Mouse (Mus musculus) layer of hippocampus, postnatal 36 days (tissue): ENCODE measurements around the gene Tubb3. TPM values are rescaled to one million over a fixed set of nuclear protein-coding genes. Genes with fewer than 3 reads are reported as not detected.
"Not testable (repeated sequence)": the region's sequence is repeated elsewhere in the genome, so short reads cannot be mapped to it uniquely, and the experiment has no call there.

ENCODE experiments used
- DNase-seq, 2 experiments: peaks; one replicate each; pipeline ENCODE4 v3.0.0; 2022
- total RNA-seq, 2 experiments: library from RNA; stranded (reverse); gene quantifications; 2 replicates each; pipeline ENCODE4 v1.2.3; 2021

Tubb3 gene
- total RNA-seq, 2 experiments from 2014 or later = 290 to 324 TPM

DNA sequence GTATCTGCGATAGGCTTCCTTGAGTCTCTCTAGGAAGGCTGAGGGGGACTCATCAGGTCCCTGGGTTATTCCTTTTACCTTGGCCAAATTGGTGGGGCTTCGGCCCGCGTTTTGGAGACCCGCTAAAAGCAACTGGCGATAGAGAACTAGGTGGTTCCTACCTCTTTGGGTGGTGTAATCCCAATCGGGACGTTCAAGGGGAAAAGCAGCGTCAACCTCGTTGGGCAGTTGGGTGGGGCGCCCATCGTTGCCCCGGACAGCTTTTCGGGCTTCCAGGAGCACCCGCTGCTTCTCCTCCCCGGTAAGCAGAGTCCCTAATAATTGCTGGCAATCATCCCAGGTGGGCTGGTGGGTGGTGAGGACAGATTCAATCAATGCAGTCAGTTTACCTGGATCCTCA lies 21.2 kb downstream of the Tubb3 start:
- no peak for DNase-seq

DNA sequence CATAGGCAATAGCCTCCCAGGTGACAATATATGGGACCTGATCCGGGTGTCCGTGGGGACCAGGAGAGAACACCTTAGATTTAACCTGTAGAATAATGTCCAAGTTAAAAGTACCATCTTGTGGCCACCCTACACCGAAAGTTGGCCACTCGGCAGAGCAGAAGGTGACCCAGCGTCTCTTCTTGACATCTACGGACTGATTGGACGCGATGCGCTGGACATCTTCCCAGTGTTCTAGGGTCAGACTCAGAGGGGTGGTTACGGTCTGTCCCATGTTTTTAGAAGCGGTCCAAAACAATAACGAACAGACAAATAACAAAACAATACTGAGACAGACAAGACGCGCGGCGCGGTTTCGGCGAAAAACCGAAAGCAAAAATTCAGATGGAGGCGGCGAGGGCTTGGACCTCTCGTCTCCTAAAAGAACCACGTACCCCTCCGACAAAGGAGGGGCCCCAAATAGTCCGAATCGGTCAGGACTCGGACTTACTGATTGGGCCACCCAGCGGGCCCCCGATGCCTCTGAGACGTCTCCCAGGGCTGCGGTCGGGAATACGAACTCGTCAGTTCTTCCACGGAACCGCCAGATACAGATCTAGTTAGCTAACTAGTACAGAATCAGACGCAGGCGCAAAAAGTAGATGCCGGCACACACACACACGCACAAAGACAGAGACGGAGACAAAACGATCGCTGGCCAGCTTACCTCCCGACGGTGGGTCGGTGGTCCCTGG lies 22.2 kb downstream of the Tubb3 start:
- not testable (repeated sequence) for DNase-seq

DNA sequence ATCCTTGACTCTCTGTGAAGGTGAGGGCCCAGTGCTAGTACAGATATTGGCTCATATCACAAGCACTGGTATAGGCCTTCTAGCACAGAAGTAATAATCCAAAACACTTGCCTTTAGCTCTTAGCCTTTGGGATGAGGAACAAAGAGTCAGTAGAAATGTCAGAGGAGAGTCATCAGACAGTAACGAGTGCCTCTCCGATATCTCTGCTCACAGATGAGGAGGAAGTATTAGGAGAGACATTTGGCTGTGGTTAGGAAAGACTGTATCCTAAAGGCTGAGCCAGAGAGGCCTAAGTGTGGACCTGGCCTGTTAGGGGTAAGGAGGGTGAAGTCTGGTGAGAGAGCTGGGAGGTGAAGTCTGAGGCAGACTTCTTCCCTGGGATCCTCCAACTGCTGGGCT lies 30.6 kb downstream of the Tubb3 start:
- no peak for DNase-seq

DNA sequence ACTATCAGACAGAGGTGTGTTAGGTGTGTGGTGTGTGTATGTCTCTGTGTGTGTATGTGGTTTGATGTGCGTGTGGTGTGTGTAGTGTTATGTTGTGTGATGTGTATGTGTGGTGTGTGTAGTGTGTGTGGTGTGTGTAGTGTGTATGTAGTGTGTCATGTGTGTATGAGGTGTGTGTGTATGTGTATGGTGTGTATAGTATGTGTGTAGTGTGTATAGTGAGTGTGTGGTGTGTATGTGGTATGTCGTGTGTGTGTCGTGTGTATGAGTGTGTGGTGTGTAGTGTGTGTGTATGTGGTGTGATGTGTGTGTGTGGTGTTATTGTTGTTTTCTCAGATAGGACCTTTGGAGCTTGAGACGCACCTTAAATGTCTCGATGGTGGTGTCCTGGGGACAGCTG lies 31.1 kb downstream of the Tubb3 start:
- no peak for DNase-seq

DNA sequence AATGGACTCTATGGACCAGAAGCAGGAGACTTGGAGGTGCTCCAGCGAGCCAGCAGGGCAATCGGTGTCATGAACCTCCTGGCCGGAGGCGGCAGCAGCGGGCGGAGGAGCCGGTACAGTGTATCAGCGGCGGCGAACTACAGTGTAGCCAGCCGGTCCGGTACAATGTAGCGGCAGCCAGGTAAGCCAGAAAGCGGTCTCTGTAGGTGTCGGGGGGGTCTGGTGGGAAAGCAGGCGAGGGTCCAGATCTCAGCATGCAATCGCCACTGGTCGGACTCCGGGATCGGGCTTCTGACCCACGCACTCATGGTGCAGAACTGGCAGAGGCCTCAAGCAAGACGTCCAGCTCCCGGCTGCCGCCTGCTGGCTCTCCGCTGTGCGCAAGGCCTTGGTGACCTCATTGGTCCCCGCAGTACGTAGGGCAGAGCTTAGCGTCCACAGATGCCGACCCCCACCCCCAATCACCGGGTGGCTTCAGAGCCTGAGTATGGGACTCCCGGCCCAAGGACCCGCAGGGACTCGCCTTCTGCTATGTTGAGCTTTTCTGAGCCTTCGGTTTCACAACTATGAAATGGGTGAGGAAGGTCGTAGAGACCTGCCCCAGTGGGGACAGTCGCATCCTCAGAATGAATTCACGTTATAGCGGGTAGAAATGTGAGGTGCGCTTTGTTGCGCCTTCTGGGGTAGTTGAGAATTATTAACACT lies 31.8 kb downstream of the Tubb3 start:
- DNase-seq = peak; percentile 91

DNA sequence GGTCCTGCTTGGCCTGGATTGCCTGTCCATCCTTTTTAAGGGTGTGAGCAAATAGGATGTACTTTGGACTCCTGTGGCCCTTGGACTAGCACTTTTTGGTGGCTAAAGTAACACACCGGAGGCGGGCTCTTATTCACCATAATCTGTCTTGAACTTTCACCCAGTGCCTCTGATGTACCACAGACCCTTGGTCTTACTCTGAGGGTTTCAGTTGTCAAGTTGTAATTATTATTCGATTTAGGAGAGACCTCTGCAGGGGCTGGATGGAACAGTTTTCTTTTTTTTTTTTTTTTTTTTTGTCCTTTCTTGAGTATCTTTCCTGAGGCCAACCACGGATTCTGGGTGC lies 32.3 kb downstream of the Tubb3 start:
- DNase-seq = no peak

DNA sequence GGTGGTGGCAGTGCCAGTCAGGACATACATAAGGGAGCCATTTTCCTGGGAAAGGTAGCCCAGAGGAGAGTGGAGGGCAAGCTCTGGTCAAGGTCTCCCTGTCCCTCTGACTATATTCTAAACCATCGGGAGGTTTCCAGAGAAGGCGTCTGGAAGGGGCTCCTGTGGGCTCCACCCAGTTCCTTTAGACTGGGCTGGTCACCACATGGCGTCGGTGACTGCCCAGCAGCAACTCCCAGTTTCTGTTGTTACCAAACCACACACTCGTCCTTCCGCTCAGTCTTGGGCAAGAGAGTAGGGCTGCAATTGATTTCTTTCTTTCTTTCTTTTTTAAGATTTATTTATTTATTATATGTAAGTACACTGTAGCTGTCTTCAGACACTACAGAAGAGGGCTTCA lies 32.9 kb downstream of the Tubb3 start:
- no peak for DNase-seq

DNA sequence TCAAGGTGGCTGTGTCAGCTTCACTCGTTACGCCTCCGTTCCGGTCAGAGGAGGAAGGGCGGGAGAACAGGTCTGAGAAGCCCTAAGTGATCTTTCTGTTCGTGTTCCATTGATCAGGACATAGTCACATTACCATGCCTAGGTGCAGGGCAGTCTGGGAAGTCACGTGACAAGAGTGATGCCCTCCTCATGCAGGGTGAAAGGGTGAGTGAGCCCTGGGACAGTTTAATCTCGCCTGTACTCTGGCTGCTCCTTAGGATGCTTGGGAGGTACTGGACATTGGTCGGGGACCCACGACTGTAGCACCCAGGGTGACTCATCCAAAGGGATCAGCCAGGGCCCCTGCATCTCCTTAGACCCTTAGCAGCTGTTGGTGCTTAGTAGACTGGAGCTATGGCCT lies 34.8 kb downstream of the Tubb3 start:
- no peak for DNase-seq

DNA sequence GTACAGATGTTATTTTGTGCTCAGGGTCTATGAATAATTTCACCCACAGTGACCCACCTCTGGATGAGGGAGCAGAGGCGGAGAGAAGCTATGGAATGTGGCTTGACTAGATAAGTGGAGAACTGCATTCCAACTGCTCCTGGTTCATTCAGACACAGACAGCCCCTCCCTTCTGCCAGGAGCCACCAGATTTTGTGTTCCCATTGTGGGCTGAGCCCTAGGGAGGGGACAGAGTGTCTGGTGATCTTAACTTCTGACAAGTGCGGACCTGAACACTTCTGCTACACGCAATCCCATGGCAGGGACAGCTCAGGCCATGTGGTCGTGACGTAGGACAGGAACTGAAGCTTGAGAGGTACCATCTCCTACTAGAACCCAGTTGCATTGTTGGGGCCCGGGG lies 35.6 kb downstream of the Tubb3 start:
- DNase-seq = no peak

DNA sequence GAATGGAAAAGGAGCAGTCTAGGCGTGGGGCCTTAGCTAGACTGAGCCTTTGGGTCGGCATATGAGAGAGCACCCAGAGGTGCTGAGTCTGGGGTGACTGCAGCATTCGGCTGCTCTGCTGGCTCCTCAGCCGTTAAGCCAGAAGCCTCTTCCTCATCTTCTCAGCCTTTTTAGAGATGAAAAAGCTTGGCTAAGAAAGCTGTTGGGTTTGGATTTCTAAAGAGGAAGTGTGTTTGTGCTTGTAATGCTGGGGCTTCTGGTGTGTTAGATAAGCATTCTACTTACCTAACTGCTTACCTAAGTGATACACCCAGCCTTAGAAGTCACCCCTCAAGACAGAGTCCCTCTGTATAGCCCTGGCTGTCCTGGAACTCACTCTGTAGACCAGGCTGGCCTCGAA lies 39.6 kb downstream of the Tubb3 start:
- no peak for DNase-seq

DNA sequence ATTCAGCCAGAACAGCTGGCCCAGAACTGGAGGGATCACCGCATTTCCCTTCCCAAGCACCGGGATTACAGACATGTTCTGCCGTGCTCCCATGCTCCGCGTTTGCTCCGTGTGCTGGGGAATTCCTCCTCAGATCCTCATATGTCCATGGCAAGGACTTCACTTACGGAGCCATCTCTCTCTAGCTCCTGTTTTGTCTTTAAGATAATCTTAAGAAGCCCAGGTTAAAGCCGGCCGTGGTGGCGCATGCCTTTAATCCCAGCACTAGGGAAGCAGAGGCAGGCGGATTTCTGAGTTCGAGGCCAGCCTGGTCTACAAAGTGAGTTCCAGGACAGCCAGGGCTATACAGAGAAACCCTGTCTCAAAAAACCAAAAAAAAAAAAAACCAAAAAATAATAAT lies 40.5 kb downstream of the Tubb3 start:
- DNase-seq = not testable (repeated sequence)

DNA sequence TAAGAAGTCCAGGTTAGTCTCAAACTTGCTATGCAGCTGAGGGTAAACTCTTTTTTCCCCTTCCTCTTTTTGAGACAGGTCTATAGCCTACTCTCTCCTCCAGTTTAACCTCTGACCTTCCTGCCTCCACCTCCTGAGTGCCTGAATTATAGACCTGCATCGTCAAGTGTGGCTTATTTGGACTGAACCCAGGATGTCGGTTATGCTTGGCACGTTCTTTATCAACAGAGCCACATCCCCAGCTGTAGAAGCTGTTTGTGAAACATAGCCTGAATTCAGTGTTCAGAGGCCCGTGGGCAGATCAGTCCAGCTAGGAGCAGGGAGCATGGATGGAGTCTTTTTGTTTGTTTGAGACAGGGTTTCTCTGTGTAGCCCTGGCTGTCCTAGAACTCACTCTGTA lies 40.9 kb downstream of the Tubb3 start:
- no peak for DNase-seq

DNA sequence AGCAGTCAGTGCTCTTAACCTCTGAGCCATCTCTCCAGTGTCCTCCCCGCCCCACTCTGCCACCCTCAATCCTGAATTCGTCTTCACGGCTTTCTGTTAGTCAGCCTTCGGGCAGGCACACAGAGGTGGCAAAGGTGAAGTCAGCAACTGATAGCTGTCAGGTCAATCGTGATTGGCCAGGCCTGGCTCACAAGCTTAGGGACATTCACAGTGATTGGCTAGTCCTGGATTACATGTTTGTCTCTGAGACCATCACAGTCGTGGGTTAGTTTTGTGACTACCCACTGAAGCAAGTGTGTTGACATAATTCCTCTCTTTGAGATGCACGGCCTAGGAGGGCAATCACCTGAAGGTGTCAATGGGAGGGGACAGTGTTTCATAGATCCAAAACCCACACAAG lies 42.1 kb downstream of the Tubb3 start:
- DNase-seq = no peak

DNA sequence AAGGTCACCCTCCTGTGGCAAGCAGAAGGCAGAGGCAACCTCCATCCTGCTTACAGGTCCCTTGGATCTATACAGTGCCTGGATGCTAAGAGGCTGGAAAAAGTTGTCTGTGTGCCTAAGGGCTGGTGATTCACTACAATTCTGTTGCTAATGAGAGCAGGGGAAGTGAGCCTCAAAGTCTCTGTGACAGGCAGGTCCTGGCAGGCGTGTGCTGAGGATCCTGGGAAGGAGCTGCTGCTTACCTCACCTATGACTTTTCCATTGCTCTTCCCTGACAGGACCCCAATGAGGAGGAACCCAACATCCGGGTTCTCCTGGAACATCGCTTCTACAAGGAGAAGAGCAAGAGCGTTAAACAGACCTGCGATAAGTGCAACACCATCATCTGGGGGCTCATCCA lies 42.7 kb downstream of the Tubb3 start:
- no peak for DNase-seq

DNA sequence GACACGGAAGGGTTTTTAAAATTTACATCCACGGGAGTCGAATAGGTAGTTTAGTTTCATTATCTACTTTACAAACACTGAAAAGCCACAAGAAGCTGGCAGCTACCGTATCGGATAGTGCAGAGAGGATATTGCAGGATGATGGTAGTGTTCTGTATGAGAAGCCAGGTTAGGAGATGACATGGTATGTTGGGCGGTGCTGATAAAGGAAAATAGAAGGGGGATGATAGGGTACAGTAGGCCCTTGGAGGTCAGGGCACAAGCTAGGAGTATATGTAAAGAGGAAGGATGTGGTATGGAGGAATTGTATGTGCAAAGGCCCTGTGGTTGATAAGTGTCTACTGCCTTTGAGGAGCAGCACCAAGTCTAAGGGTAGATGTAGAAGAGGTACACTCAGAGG lies 43.3 kb downstream of the Tubb3 start:
- DNase-seq = no peak

DNA sequence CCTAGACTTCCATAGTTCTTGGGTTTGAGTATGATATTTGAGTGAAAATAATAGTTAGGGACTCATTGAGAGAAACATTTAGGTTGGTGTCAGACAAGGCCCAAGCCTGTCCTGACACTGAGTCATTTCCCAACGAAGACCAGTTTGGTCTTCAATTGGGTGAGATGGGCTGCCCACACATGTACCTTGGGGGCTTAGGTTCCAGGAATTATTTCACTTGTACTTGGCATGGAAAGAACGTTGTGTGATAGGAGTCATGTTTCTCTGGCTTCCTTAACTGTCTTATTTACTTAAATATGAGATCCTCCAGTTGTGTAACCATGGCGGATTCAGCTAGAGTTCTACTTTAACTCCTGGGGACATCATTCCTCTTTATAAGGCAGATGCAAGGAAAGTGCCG lies 52.4 kb downstream of the Tubb3 start:
- DNase-seq = no peak

DNA sequence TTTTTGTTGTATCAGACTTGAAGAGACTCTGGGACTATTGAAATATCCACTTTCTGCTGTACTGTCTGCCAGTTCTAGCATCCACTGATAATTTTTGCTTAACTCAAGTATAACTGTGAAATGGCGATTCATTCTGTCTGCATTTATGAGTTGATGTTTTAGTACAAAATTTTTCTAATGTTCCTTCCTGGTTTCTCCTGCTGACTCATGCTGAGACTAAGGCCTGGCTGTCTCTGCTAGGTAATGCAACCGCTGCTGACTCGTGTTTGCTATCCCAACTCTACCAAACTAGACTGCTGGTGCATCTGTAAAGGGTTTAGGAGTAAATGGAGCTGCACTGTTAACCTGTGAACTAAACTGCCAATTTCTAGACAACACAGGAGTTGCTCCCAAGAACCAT lies 56.3 kb downstream of the Tubb3 start:
- DNase-seq = no peak

Other genes with a start within 250 kb of the Tubb3 start
- under 1 TPM in 1 of 2 experiments, not detected in 1; 0.23 TPM for gene Dpep1, start 225.2 kb upstream of the Tubb3 start, total RNA-seq
- gene Chmp1a, start 198.7 kb upstream of the Tubb3 start, total RNA-seq = 100 to 1,000 TPM in 1 of 2 experiments, 10 to 100 TPM in 1; 96.7 to 101 TPM
- gene Spata33, start 198.6 kb upstream of the Tubb3 start, total RNA-seq = 1 to 10 TPM; 5.6 to 7.0 TPM
- gene Cdk10, start 186.6 kb upstream of the Tubb3 start, total RNA-seq = 10 to 100 TPM; 89.6 to 99.3 TPM
- gene Spata2l, start 175.2 kb upstream of the Tubb3 start, total RNA-seq = 10 to 100 TPM; 80.7 to 81.4 TPM
- gene Zfp276, start 157.2 kb upstream of the Tubb3 start, total RNA-seq = 10 to 100 TPM; 24.3 to 26.6 TPM
- 10 to 100 TPM; 49.7 to 51.6 TPM for gene Vps9d1, start 157.1 kb upstream of the Tubb3 start, total RNA-seq
- gene Fanca, start 92.8 kb upstream of the Tubb3 start, total RNA-seq = 1 to 10 TPM; 3.6 to 4.0 TPM
- gene Spire2, start 78.7 kb upstream of the Tubb3 start, total RNA-seq = 10 to 100 TPM; 15.2 to 17.2 TPM
- gene Tcf25, start 37.7 kb upstream of the Tubb3 start, total RNA-seq = 100 to 1,000 TPM; 510 to 526 TPM
- not detected for gene Mc1r, start 4.3 kb upstream of the Tubb3 start, total RNA-seq
- gene Def8, start 12.1 kb downstream of the Tubb3 start, total RNA-seq = 10 to 100 TPM; 53.4 to 57.4 TPM
- 10 to 100 TPM; 24.7 to 27.9 TPM for gene Afg3l1, start 66.5 kb downstream of the Tubb3 start, total RNA-seq
- gene Dbndd1, start 104.0 kb downstream of the Tubb3 start, total RNA-seq = 10 to 100 TPM; 10.9 to 11.0 TPM
- 10 to 100 TPM; 25.8 to 27.5 TPM for gene Gas8, start 107.4 kb downstream of the Tubb3 start, total RNA-seq
- 10 to 100 TPM; 36.0 to 45.7 TPM for gene Rhou, start 242.5 kb downstream of the Tubb3 start, total RNA-seq